Mouse (Mus musculus) T-helper 2 cell (primary cell): ENCODE results near the gene Gm6526.
"Not testable (repeated sequence)": the region's sequence is repeated elsewhere in the genome, so short reads cannot be mapped to it uniquely, and the experiment has no call there.

Source experiments
- in situ Hi-C: fragments of 300-600 bp; cut with MboI, MseI; formaldehyde crosslinking; loops from one replicate; pipeline ENCODE4 v1.15.1; 2025; ENCODE audit warnings: high pct_unique_total_duplicates

Gene Gm6526

GRCm38 (mm10) chr14:43747566-43747965 lies at the start of gene Gm6526:
Gene Gm6526, plus strand, starts transcription at chr14:43747866.
- in situ Hi-C loops: not testable (repeated sequence)

DNA sequence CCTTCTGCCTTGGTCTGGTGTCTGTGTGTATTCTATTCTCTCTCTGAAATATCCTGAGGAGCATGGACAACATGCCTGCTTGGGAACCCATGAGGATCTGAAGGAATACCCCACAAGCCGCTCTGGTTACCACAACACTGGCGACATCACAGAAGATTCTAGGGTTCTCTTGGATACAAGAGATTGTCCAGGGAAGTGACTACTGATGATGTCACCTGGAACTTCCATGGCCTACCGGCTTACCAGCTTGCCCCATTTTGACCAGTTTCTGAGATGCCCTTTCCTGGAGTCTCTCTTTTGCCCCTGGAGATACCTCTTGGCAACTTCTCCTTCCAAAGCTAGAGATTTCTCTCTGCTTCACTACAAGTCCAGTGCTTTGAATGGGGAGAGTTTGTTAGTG lies 20.3 kb upstream of the Gm6526 start, which contains the start of gene Gm16506:
Gene Gm16506 (minus strand): TSS at position 101 of the 400 bp plus-strand sequence.
- in situ Hi-C loops: not testable (repeated sequence)

- in situ Hi-C loops: loop anchor here (5.0 kb wide), 1 partner anchor 343 kb away; no protein-coding TSS in a partner anchor
Measured at GRCm38 (mm10) chr14:43784645-43785044, 37.0 kb downstream of the Gm6526 start, which contains the start of gene Gm8180. Gene Gm8180, minus strand, starts transcription at chr14:43784745.

DNA sequence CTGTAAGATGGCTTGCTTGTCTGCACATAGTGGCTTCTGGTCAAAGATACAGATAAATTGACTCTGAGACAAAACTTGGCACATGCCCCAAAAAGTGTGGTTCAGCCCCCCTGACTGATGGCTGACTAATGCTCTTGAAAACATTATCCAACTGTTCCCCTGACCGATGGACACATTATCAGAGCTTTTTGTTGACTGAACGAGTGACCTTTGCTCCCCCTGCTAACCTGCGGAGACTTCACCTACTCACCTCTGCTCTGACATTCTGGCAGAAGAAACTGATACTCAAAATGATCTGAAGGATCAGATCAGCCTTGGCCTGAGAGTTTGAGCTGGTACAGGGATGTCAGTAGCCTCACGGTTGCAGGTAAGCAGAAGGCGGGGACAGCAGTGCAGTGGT lies 46.1 kb downstream of the Gm6526 start:
- in situ Hi-C loops: not testable (repeated sequence)

DNA sequence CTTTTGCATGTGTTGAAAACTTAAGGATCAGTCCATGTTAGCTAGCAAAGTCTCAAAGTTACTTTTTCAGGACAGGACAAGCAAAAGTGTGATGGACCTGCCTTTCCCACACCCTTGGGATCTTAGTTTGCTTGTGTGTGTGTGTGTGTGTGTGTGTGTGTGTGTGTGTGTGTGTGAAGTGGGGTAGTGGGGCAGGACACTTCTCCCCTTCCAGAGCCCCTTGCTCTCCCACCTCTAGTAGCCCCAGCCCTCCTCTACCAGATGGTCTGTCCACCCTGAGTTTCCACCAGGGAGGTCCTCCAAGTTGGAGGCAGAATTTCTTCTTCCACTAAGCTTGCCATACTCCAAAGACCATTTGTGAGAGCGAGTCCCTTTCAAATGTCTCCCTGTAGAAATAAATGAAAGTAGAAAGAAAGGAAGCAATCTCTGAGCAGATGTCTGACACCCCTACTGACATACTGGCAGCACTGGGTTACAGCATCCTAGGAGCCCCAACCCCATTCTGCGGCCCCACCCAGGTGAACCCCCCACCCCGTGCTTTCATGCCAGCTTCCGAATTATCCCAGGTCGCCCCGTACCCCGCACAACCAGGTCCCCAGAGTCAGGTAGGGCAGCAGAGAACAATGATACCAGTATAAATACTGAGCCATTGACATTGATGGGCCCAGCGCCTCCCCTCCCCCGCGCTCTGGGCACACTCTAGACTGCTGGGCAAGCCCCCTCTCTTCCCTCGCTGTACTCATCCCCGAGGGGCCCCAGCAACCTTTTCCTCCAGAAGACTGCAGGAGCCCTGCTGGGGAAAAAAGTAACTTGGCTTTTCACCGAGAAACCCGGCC lies 48.6 kb downstream of the Gm6526 start:
- in situ Hi-C loops: no loop called here

DNA sequence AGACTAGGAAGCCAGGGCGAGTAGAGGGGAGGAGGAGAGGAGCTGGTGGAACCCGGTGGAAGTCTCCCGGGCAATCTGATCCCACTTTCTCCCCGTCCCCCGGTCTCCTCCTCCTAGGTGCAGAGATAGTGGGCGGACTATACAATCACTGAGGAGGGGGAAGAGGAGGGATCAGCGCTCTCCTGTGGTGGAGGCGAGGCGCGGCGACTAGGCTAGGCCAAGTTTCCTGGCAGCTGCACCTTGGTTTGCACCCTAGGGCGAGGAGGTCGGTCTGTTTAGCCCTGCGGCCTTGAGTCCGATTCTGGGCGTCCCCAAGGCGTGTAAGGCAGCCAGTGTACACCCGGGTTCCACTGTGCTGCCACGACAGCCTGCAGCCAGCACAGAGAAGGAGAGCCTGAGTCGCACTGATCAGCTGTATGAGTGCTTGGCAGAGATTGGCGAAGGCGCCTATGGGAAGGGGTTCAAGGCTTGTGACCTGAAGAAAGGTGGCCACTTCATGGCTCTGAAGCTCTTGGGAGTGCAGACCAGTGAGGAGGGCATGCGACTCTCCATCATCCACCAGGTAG lies 49.3 kb downstream of the Gm6526 start:
- in situ Hi-C loops: not testable (repeated sequence)

DNA sequence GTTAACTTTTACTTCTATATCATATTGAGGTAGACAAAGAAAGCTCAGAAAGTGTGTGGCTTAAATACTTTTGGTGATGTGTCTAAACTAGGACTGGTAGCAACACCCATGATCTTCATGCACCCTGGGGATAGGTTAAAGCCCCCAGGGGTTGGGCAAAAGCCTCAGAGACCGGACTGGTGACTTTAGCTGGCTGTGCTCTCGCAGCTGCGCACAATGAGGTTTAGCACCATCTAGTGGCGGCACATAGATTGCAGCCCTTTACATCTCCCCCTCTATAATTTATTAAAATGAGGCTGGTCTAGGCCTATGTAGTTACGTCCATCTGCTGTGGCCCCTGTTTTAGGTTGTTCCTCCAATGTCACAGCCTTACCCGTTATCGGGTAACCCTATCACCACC lies 56.8 kb downstream of the Gm6526 start:
- in situ Hi-C loops: not testable (repeated sequence)
